Mouse (Mus musculus) layer of hippocampus, postnatal 10 days (tissue): ENCODE data around the gene Lrrk1. TPM values are rescaled to one million over a fixed set of nuclear protein-coding genes. Genes with fewer than 3 reads are reported as not detected.

Experiments
- DNase-seq, 2 experiments: peaks; one replicate each; pipeline ENCODE4 v3.0.0; 2021; ENCODE audit warnings: low spot score in 2 of 2
- total RNA-seq, 2 experiments: library from RNA; stranded (reverse); gene quantifications; 2 replicates each; pipeline ENCODE4 v1.2.3; 2021

The Lrrk1 gene
- total RNA-seq, 2 experiments from 2014 or later: 3.1 to 3.4 TPM

- no peak for DNase-seq
Measured at GRCm38 (mm10) chr7:66257232-66257631, 130.9 kb downstream of the Lrrk1 start.

GRCm38 (mm10) chr7:66256441-66256840 lies 131.7 kb downstream of the Lrrk1 start:
- no peak for DNase-seq

- DNase-seq: no peak
Measured at GRCm38 (mm10) chr7:66254993-66255392, 133.2 kb downstream of the Lrrk1 start.

GRCm38 (mm10) chr7:66253975-66254651 lies 134.0 kb downstream of the Lrrk1 start:
- DNase-seq: no peak

- peak; percentile 76 to 83 for DNase-seq
Measured at GRCm38 (mm10) chr7:66250030-66250429, 138.1 kb downstream of the Lrrk1 start.

- DNase-seq: no peak
Measured at GRCm38 (mm10) chr7:66249426-66249825, 138.7 kb downstream of the Lrrk1 start.

- no peak for DNase-seq
Measured at GRCm38 (mm10) chr7:66249020-66249419, 139.1 kb downstream of the Lrrk1 start.

GRCm38 (mm10) chr7:66248270-66248669 lies 139.9 kb downstream of the Lrrk1 start:
- no peak for DNase-seq

- DNase-seq: peak; percentile 69 to 82
Measured at GRCm38 (mm10) chr7:66247274-66248021, 140.7 kb downstream of the Lrrk1 start.

GRCm38 (mm10) chr7:66246716-66247235 lies 141.4 kb downstream of the Lrrk1 start:
- DNase-seq: no peak

GRCm38 (mm10) chr7:66245646-66246045 lies 142.5 kb downstream of the Lrrk1 start:
- DNase-seq: peak in 1 of 2 experiments; percentile 3

GRCm38 (mm10) chr7:66243766-66244325 lies 144.3 kb downstream of the Lrrk1 start:
- DNase-seq: no peak

GRCm38 (mm10) chr7:66241855-66242412 lies 146.2 kb downstream of the Lrrk1 start:
- no peak for DNase-seq

- no peak for DNase-seq
Measured at GRCm38 (mm10) chr7:66238157-66238556, 150.0 kb downstream of the Lrrk1 start.

- no peak for DNase-seq
Measured at GRCm38 (mm10) chr7:66233947-66234516, 154.1 kb downstream of the Lrrk1 start.

- DNase-seq: no peak
Measured at GRCm38 (mm10) chr7:66233141-66233946, 154.8 kb downstream of the Lrrk1 start.

GRCm38 (mm10) chr7:66231861-66232260 lies 156.3 kb downstream of the Lrrk1 start:
- DNase-seq: no peak

GRCm38 (mm10) chr7:66230638-66231550 lies 157.3 kb downstream of the Lrrk1 start:
- peak; percentile 42 to 55 for DNase-seq

- no peak for DNase-seq
Measured at GRCm38 (mm10) chr7:66230246-66230637, 157.9 kb downstream of the Lrrk1 start.
